Mouse (Mus musculus) thymus, adult 2 months (tissue): ENCODE measurements around the gene Golga1. TPM values are rescaled to one million over a fixed set of nuclear protein-coding genes. Genes with fewer than 3 reads are reported as not detected.
"Not testable (repeated sequence)": the region's sequence is repeated elsewhere in the genome, so short reads cannot be mapped to it uniquely, and the experiment has no call there.

ENCODE experiments used
- DNase-seq: peaks from one replicate; pipeline ENCODE4 v3.0.0; 2021
- H3K27ac ChIP-seq: fragments of 200-500 bp; 2 replicates; pipeline ENCODE4 v1.5.1; 2012; ENCODE audit warnings: low read length, control low read depth; ENCODE audit not compliant: control insufficient read depth, insufficient read depth
- H3K27me3 ChIP-seq: fragments of 200-500 bp; 2 replicates; pipeline ENCODE4 v1.6.1; 2012; ENCODE audit warnings: mild to moderate bottlenecking, low read length, moderate library complexity, mixed read lengths; ENCODE audit not compliant: control insufficient read depth, insufficient read depth
- H3K36me3 ChIP-seq: fragments of 200-500 bp; 2 replicates; pipeline ENCODE4 v1.6.1; 2012; ENCODE audit warnings: mild to moderate bottlenecking, low read length, moderate library complexity; ENCODE audit not compliant: control insufficient read depth, insufficient read depth
- H3K4me1 ChIP-seq: fragments of 200-500 bp; replicated peaks from 2 replicates; pipeline ENCODE4 v1.6.1; 2012; ENCODE audit warnings: low read length; ENCODE audit not compliant: control insufficient read depth, insufficient read depth
- H3K4me3 ChIP-seq: fragments of 200-500 bp; 2 replicates; pipeline ENCODE4 v1.5.1; 2012; ENCODE audit warnings: mild to moderate bottlenecking, low read length, control low read depth, moderate library complexity; ENCODE audit not compliant: control insufficient read depth, insufficient read depth
- CTCF ChIP-seq: fragments of 200-500 bp; IDR thresholded peaks from 2 replicates; pipeline ENCODE4 v1.5.1; 2012; ENCODE audit warnings: mild to moderate bottlenecking, control low read depth, low read length, moderate library complexity, borderline replicate concordance; ENCODE audit not compliant: control insufficient read depth, poor library complexity, insufficient read depth; ENCODE audit errors: extremely low read depth
- POLR2A ChIP-seq: fragments of 200-500 bp; IDR thresholded peaks from 2 replicates; pipeline ENCODE4 v1.6.1; 2012; ENCODE audit warnings: mild to moderate bottlenecking, low read length, control low read depth, moderate library complexity; ENCODE audit not compliant: control insufficient read depth, poor library complexity, insufficient read depth; ENCODE audit errors: extremely low read depth
- WGBS: fragments of 180-500 bp; shearing (Covaris S2); methylation state at CpG from one replicate; pipeline ENCODE4 v1.1.7; 2018; 5-methylcytosine and 5-hydroxymethylcytosine counted together
- polyA plus RNA-seq: library from polyadenylated mRNA; depleted of rRNA; stranded (reverse); fragments of >200 nt; gene quantifications from 2 replicates; pipeline ENCODE4 v1.2.3, GENCODE M21; 2012

The Golga1 gene
- polyA plus RNA-seq, 1 experiment, result 18.5 TPM

- WGBS, result 100% methylated on average over 1 of the region's 1 CpGs
- Histone ChIP-seq H3K27ac (no peak overlapping the region), H3K36me3 (peaks cover 51% of the 10 kb centered on the region), H3K4me1 (no peaks in the 10 kb centered on the region), H3K27me3 (no peaks in the 10 kb centered on the region), H3K4me3 (no peak overlapping the region)
- DNase-seq, result no peak
- TF ChIP-seq POLR2A, result no peak
- no peak for TF ChIP-seq CTCF
Observed at GRCm38 (mm10) chr2:39031611-39032010, 33.7 kb downstream of the Golga1 start.

- DNase-seq, result no peak
- no peak for TF ChIP-seq CTCF
- no peak for TF ChIP-seq POLR2A
- peaks cover 54% of the 10 kb centered on the region for H3K36me3 ChIP-seq
- 91% methylated on average over 1 of the region's 1 CpGs for WGBS
- H3K27me3 ChIP-seq, result no peaks in the 10 kb centered on the region
- H3K4me3 ChIP-seq, result no peak overlapping the region
- H3K4me1 ChIP-seq, result no peaks in the 10 kb centered on the region
- no peak overlapping the region for H3K27ac ChIP-seq
Observed at GRCm38 (mm10) chr2:39020004-39020403, 45.3 kb downstream of the Golga1 start.

GRCm38 (mm10) chr2:39016581-39016980 lies 48.8 kb downstream of the Golga1 start:
- no peak for TF ChIP-seq POLR2A
- TF ChIP-seq CTCF, result no peak
- Histone ChIP-seq H3K27ac (no peak overlapping the region), H3K27me3 (no peaks in the 10 kb centered on the region), H3K4me1 (no peaks in the 10 kb centered on the region), H3K36me3 (peaks cover 61% of the 10 kb centered on the region), H3K4me3 (no peak overlapping the region)
- DNase-seq, result no peak
- WGBS, result 86% methylated on average over 3 of the region's 3 CpGs

GRCm38 (mm10) chr2:39012768-39013279 lies 52.5 kb downstream of the Golga1 start:
- no peak for TF ChIP-seq POLR2A
- no peak for TF ChIP-seq CTCF
- no peak for DNase-seq
- Histone ChIP-seq H3K36me3 (peaks cover 32% of the 10 kb centered on the region), H3K4me1 (peaks cover 2% of the 10 kb centered on the region), H3K4me3 (no peak overlapping the region), H3K27me3 (no peaks in the 10 kb centered on the region), H3K27ac (no peak overlapping the region)
- WGBS, result 92% methylated on average over 7 of the region's 7 CpGs

GRCm38 (mm10) chr2:39011971-39012370 lies 53.4 kb downstream of the Golga1 start:
- Histone ChIP-seq H3K4me3 (no peak overlapping the region), H3K27me3 (no peaks in the 10 kb centered on the region), H3K36me3 (peaks cover 32% of the 10 kb centered on the region), H3K4me1 (peaks cover 3% of the 10 kb centered on the region), H3K27ac (no peak overlapping the region)
- TF ChIP-seq POLR2A, result no peak
- TF ChIP-seq CTCF, result no peak
- DNase-seq, result no peak
- WGBS, result 95% methylated on average over 3 of the region's 3 CpGs

GRCm38 (mm10) chr2:39011264-39011663 lies 54.1 kb downstream of the Golga1 start:
- Histone ChIP-seq H3K36me3 (peaks cover 32% of the 10 kb centered on the region), H3K4me1 (peaks cover 4% of the 10 kb centered on the region), H3K27ac (no peak overlapping the region), H3K4me3 (no peak overlapping the region), H3K27me3 (no peaks in the 10 kb centered on the region)
- no peak for DNase-seq
- TF ChIP-seq POLR2A (no peak), CTCF (no peak)

- not testable (repeated sequence) for H3K27me3 ChIP-seq, H3K4me1 ChIP-seq
- WGBS, result 97% methylated on average over 5 of the region's 5 CpGs
Observed at GRCm38 (mm10) chr2:39010144-39010543, 55.2 kb downstream of the Golga1 start.

More at GRCm38 (mm10) chr2:39010144-39010543, 55.2 kb downstream of the Golga1 start:
- H3K27ac ChIP-seq, H3K4me3 ChIP-seq, DNase-seq: not testable (repeated sequence)
- H3K36me3 ChIP-seq, result peaks cover 20% of the 10 kb centered on the region
